Mouse (Mus musculus) liver, adult 2 months (tissue): ENCODE data around the gene Krtap3-3. TPM values are rescaled to one million over a fixed set of nuclear protein-coding genes. Genes with fewer than 3 reads are reported as not detected.
"Not testable (repeated sequence)": the region's sequence is repeated elsewhere in the genome, so short reads cannot be mapped to it uniquely, and the experiment has no call there.

Experiments used
- DNase-seq: peaks from one replicate; pipeline ENCODE4 v3.0.0-alpha.2; 2011; ENCODE audit warnings: low read depth, low spot score; ENCODE audit errors: extremely low read depth
- H3K27ac ChIP-seq: fragments of 200-500 bp; replicated peaks from 2 replicates; pipeline ENCODE4 v1.5.1; 2012; ENCODE audit warnings: low read depth, mild to moderate bottlenecking, control low read depth, inconsistent platforms, low read length; ENCODE audit not compliant: insufficient read depth
- H3K27me3 ChIP-seq: fragments of 200-500 bp; 2 replicates; pipeline ENCODE4 v1.6.1; 2012; ENCODE audit warnings: mild to moderate bottlenecking, moderate library complexity, low read length, inconsistent platforms; ENCODE audit not compliant: control insufficient read depth, insufficient read depth
- H3K36me3 ChIP-seq: fragments of 200-500 bp; 2 replicates; pipeline ENCODE4 v1.6.1; 2012; ENCODE audit warnings: low read length, inconsistent platforms; ENCODE audit not compliant: control insufficient read depth, insufficient read depth
- H3K4me1 ChIP-seq: fragments of 200-500 bp; 2 replicates; pipeline ENCODE4 v1.6.1; 2011; ENCODE audit warnings: low read length; ENCODE audit not compliant: control insufficient read depth, insufficient read depth
- H3K4me3 ChIP-seq: fragments of 200-500 bp; 2 replicates; pipeline ENCODE4 v1.5.1; 2011; ENCODE audit warnings: low read depth, mild to moderate bottlenecking, control low read depth, low read length, moderate library complexity; ENCODE audit not compliant: insufficient read depth
- H3K79me2 ChIP-seq: fragments of 200-500 bp; 2 replicates; pipeline ENCODE4 v1.6.1; 2012; ENCODE audit warnings: inconsistent platforms, mild to moderate bottlenecking, low read length, moderate library complexity; ENCODE audit not compliant: control insufficient read depth, insufficient read depth
- H3K9ac ChIP-seq: fragments of 200-500 bp; 2 replicates; pipeline ENCODE4 v1.6.1; 2012; ENCODE audit warnings: low read depth, mild to moderate bottlenecking, control low read depth, inconsistent platforms, low read length
- CTCF ChIP-seq: fragments of 200-500 bp; IDR thresholded peaks from 2 replicates; pipeline ENCODE4 v1.5.1; 2011; ENCODE audit warnings: low read depth, low read length, control low read depth
- POLR2A ChIP-seq: fragments of 200-500 bp; IDR thresholded peaks from 2 replicates; pipeline ENCODE4 v1.6.1; 2011; ENCODE audit warnings: low read length, control low read depth; ENCODE audit not compliant: insufficient read depth; ENCODE audit errors: extremely low read depth
- WGBS: fragments of 180-500 bp; shearing (Covaris S2); methylation state at CpG from one replicate; pipeline ENCODE4 v1.1.7; 2018; 5-methylcytosine and 5-hydroxymethylcytosine counted together
- polyA plus RNA-seq: library from polyadenylated mRNA; depleted of rRNA; stranded (reverse); fragments of >200 nt; gene quantifications from 2 replicates; pipeline ENCODE4 v1.2.3, GENCODE M21; 2012; rRNA removed
- total RNA-seq: library from RNA; depleted of rRNA; stranded (reverse); fragments of >200 nt; gene quantifications from 2 replicates; pipeline ENCODE4 v1.2.3, GENCODE M21; 2014; rRNA removed

The Krtap3-3 gene
- total RNA-seq, result not detected in 2 replicates
- not detected in 2 replicates for polyA plus RNA-seq

DNA sequence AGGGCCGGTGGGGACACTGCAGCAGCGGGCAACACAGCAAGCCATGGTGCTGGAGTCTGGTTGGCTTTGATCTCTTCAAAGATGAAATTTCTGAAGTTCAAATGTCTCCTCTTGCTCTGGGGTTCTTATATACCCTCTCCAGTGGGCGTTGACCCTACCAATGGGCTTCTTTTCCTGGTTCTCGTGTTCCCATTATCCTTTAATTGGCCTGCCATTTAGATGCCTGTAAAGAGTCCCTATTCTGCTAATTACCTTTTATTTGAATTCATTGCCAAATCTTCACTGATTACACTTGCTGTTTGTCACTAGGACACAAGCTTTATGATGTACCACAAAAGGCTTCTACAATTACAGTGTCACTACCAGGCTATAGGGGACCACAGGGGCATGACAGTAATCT, at the start of gene Krtap3-3:
TSS of gene Krtap3-3 (minus strand) at position 101 of the 400 bp plus-strand sequence.
- H3K79me2 ChIP-seq, result no peaks in the 10 kb centered on the region
- 69% methylated on average over 4 of the region's 4 CpGs for WGBS

DNA sequence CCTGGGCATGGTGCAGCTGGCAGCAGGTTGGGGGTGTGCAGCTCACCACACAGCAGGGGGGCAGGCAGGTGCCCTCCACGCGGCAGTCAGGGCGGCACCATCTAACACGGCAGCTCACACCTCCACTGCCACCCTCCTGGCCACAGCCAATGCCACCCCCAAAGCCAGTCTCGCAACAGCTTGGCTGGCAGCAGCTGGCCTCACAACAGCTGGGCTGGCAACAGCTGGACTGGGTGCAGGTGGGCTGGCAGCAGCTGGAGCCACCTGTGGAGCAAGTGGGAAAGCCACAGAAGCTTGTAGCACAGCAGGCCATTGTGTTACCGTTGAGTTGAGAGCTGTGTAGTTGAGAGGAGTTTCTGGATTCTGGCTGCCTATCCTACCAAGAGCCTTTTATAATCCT, 47.1 kb upstream of the Krtap3-3 start, which contains the start of gene Krtap9-3:
TSS of gene Krtap9-3 (minus strand) at position 364 of the 400 bp plus-strand sequence.
- H3K9ac ChIP-seq, H3K27ac ChIP-seq, H3K27me3 ChIP-seq, H3K79me2 ChIP-seq, DNase-seq, H3K4me3 ChIP-seq, H3K36me3 ChIP-seq, H3K4me1 ChIP-seq: not testable (repeated sequence)
- WGBS, result 93% methylated on average over 6 of the region's 6 CpGs

More for the DNA sequence above, at the start of gene Krtap3-3:
- TF ChIP-seq POLR2A, result no peak
- no peak for TF ChIP-seq CTCF
- no peak within 1 kb of the TSS for H3K27ac ChIP-seq
- H3K9ac ChIP-seq, result no peak within 1 kb of the TSS
- no peaks in the 10 kb centered on the region for H3K4me1 ChIP-seq
- H3K4me3 ChIP-seq, result no peak within 1 kb of the TSS
- no peaks in the 10 kb centered on the region for H3K27me3 ChIP-seq
- no peak for DNase-seq
- no peaks in the 10 kb centered on the region for H3K36me3 ChIP-seq

DNA sequence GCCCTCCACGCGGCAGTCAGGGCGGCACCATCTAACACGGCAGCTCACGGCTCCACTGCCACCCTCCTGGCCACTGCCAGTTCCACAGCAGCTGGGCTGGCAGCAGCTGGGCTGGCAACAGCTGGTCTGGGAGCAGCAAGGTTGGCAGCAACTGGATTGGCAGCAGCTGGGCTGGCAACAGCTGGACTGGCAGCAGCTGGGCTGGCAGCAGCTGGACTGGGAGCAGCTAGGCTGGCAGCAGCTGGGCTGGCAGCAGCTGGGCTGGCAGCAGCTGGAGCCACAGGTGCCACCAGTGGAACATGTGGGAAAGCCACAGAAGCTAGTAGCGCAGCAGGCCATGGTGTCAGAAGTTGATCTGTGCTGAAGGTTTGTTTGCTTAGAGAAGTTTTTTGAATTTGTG, 40.3 kb upstream of the Krtap3-3 start, which contains the start of gene Krtap1-3:
TSS of gene Krtap1-3 (minus strand) at position 359 of the 400 bp plus-strand sequence.
- DNase-seq, result no peak
- Histone ChIP-seq H3K4me1 (no peaks in the 10 kb centered on the region), H3K79me2 (no peaks in the 10 kb centered on the region), H3K4me3 (no peak within 1 kb of the TSS), H3K9ac (no peak within 1 kb of the TSS), H3K36me3 (no peaks in the 10 kb centered on the region), H3K27me3 (0 out of 2 replicates have a peak, but pooled peaks cover 3% of the 10 kb centered on the region), H3K27ac (no peak within 1 kb of the TSS)
- 85% methylated on average over 6 of the region's 6 CpGs for WGBS
- TF ChIP-seq POLR2A (no peak), CTCF (no peak)

DNA sequence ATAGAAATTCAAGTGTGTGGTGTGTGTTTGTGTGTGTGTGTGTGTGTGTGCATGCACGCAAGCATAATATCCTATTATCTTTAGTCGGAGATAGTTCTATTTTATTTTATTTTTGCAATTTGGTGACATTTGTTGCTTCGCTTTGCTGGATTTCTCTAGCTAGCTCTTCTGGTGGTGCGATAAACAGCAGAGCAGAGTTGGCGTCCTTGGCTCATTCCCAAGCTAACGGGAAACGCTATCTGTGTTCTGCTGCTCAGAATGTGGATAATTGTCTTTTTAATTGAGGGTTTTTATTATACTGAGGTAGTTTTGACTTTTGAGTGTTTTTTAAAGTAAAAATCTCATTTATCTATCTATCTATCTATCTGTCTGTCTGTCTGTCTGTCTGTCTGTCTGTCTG, 34.4 kb upstream of the Krtap3-3 start:
- 80% methylated on average over 7 of the region's 7 CpGs for WGBS
- Histone ChIP-seq H3K4me1 (no peaks in the 10 kb centered on the region), H3K27ac (no peak overlapping the region), H3K4me3 (no peak overlapping the region), H3K36me3 (no peaks in the 10 kb centered on the region), H3K79me2 (no peaks in the 10 kb centered on the region), H3K9ac (no peak overlapping the region), H3K27me3 (0 out of 2 replicates have a peak, but pooled peaks cover 2% of the 10 kb centered on the region)
- DNase-seq, result no peak
- TF ChIP-seq CTCF, result no peak
- no peak for TF ChIP-seq POLR2A

DNA sequence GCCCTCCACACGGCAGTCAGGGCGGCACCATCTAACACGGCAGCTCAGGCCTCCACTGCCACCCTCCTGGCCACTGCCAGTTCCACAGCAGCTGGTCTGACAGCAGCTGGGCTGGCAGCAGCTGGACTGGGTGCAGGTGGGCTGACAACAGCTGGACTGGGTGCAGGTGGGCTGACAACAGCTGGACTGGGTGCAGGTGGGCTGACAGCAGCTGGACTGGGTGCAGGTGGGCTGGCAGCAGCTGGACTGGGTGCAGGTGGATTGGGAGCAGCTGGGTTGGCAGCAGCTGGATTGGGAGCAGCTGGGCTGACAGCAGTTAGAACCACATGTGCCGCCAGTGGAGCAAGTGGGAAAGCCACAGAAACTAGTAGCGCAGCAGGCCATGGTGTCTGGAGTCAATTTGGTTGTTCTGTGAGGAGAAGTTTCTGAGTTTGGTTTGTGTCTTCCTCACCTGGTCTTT, 32.6 kb upstream of the Krtap3-3 start, which contains the start of gene Krtap1-4:
TSS of gene Krtap1-4 (minus strand) at position 410 of the 460 bp plus-strand sequence.
- Histone ChIP-seq H3K4me3 (no peak within 1 kb of the TSS), H3K4me1 (no peaks in the 10 kb centered on the region), H3K79me2 (no peaks in the 10 kb centered on the region), H3K27ac (no peak within 1 kb of the TSS), H3K27me3 (0 out of 2 replicates have a peak, but pooled peaks cover 2% of the 10 kb centered on the region), H3K36me3 (no peaks in the 10 kb centered on the region), H3K9ac (no peak within 1 kb of the TSS)
- DNase-seq, result no peak
- TF ChIP-seq POLR2A, result no peak
- 87% methylated on average over 5 of the region's 5 CpGs for WGBS

GRCm38 (mm10) chr11:99581564-99581963, 30.9 kb upstream of the Krtap3-3 start:
- 88% methylated on average over 6 of the region's 6 CpGs for WGBS
- DNase-seq, result no peak
- TF ChIP-seq CTCF, result no peak
- no peak for TF ChIP-seq POLR2A
- Histone ChIP-seq H3K36me3 (no peaks in the 10 kb centered on the region), H3K79me2 (no peaks in the 10 kb centered on the region), H3K27me3 (0 out of 2 replicates have a peak, but pooled peaks cover 2% of the 10 kb centered on the region), H3K27ac (no peak overlapping the region), H3K9ac (no peak overlapping the region), H3K4me1 (no peaks in the 10 kb centered on the region), H3K4me3 (no peak overlapping the region)
